Mouse (Mus musculus) intestine, embryonic 16.5 days (tissue): ENCODE results near the gene Rab7. TPM values are rescaled to one million over a fixed set of nuclear protein-coding genes. Genes with fewer than 3 reads are reported as not detected.
"Not testable (repeated sequence)": the region's sequence is repeated elsewhere in the genome, so short reads cannot be mapped to it uniquely, and the experiment has no call there.

Experiments
- ATAC-seq: fragments of 200-750 bp; cut with Nextera tagmentation; 2 replicates; pipeline ENCODE4 v1.8.0; 2017; ENCODE audit warnings: moderate TSS enrichment, moderate library complexity
- H3K27ac ChIP-seq: fragments of 300-500 bp; sonication (generic); 2 replicates; pipeline ENCODE4 v1.5.1; 2014; ENCODE audit warnings: mild to moderate bottlenecking, low read length
- H3K27me3 ChIP-seq: fragments of 300-500 bp; sonication (generic); replicated peaks from 2 replicates; pipeline ENCODE4 v1.6.1; 2014; ENCODE audit warnings: low read length, control low read depth, mixed read lengths; ENCODE audit not compliant: control insufficient read depth, insufficient read depth
- H3K36me3 ChIP-seq: fragments of 300-500 bp; sonication (generic); 2 replicates; pipeline ENCODE4 v1.6.1; 2014; ENCODE audit warnings: low read length, control low read depth; ENCODE audit not compliant: control insufficient read depth, insufficient read depth
- H3K4me1 ChIP-seq: fragments of 300-500 bp; sonication (generic); 2 replicates; pipeline ENCODE4 v1.6.1; 2014; ENCODE audit warnings: low read length, control low read depth, mixed read lengths; ENCODE audit not compliant: control insufficient read depth, insufficient read depth
- H3K4me2 ChIP-seq: fragments of 300-500 bp; sonication (generic); 2 replicates; pipeline ENCODE4 v1.6.1; 2014; ENCODE audit warnings: low read depth, low read length, control low read depth
- H3K4me3 ChIP-seq: fragments of 300-500 bp; sonication (generic); 2 replicates; pipeline ENCODE4 v1.5.1; 2014; ENCODE audit warnings: mild to moderate bottlenecking, low read length
- H3K9ac ChIP-seq: fragments of 300-500 bp; sonication (generic); 2 replicates; pipeline ENCODE4 v1.6.1; 2014; ENCODE audit warnings: low read depth, low read length
- H3K9me3 ChIP-seq: fragments of 300-500 bp; sonication (generic); 2 replicates; pipeline ENCODE4 v1.6.1; 2016; ENCODE audit warnings: low read length, control low read depth; ENCODE audit not compliant: control insufficient read depth
- WGBS: fragments of 180-500 bp; shearing (Covaris S2); extraction: QIAGEN DNeasy Blood & Tissue Kit; methylation state at CpG from one replicate; pipeline ENCODE4 v1.1.7; 2014; 5-methylcytosine and 5-hydroxymethylcytosine counted together
- polyA plus RNA-seq: library from polyadenylated mRNA; unstranded; fragments of >200 nt; fragmentation: Nextera tagmentation; extraction: Ambion mirVana; gene quantifications from 2 replicates; pipeline ENCODE4 v1.2.1, GENCODE M21; 2015

Rab7 gene
- polyA plus RNA-seq, 1 experiment from 2014 or later: 286 TPM

DNA sequence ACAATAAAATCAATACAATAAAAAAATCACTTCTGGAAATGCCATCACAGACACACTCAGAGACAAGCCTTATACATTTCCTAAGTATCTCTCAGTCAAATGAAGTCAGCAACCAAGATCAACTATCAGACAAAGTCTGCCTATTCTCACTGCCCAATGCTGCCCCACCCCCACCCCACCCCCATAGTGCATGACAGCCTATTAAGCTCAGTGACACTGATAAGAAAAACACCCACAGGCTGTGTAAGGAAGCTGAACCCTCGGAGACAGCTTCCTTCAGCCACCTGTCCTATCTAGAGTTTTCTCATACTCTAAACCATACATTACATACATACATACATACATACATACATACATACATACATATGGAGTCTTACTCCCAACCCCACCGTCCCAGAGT, 29.3 kb downstream of the Rab7 start:
- peaks cover 4% of the 10 kb centered on the region; the same call in 1 of the 2 replicates for H3K36me3 ChIP-seq
- peaks cover 2% of the 10 kb centered on the region; the same call in 1 of the 2 replicates for H3K4me1 ChIP-seq
- H3K27me3 ChIP-seq: no peaks in the 10 kb centered on the region
- no peak overlapping the region for H3K9ac ChIP-seq
- no peaks in the 10 kb centered on the region for H3K9me3 ChIP-seq
- WGBS: 56% methylated on average over 2 of the region's 2 CpGs
- no peak overlapping the region for H3K4me2 ChIP-seq
- H3K4me3 ChIP-seq: no peak overlapping the region
- ATAC-seq: 0 out of 2 replicates have a peak, but pooled peaks have one; percentile 38
- no peak overlapping the region for H3K27ac ChIP-seq

DNA sequence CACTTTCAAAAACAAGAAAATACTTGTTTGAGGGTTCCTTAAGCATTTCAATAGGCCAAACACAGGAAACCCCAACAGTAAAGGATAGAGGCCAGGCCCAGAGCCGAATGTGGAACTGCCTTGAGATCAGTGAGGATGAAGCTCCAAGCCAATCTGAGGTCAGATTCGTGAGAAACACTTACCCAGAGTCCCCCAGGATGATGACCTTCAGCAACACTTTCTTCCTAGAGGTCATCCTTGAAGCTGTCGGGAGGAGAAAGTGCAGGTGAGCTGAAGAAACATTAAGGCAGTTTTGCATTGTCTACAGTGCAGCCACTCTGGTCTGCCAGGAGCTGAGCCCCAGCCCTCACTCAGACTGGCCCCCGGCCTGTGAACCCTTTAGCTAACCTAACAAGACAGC, 31.6 kb downstream of the Rab7 start:
- ATAC-seq: no peak
- Histone ChIP-seq H3K9ac (no peak overlapping the region), H3K4me1 (no peaks in the 10 kb centered on the region), H3K4me3 (no peak overlapping the region), H3K27ac (no peak overlapping the region), H3K27me3 (no peaks in the 10 kb centered on the region), H3K4me2 (no peak overlapping the region), H3K9me3 (no peaks in the 10 kb centered on the region), H3K36me3 (peaks cover 7% of the 10 kb centered on the region; the same call in 1 of the 2 replicates)
- 80% methylated on average over 4 of the region's 4 CpGs for WGBS

- no peak overlapping the region for H3K9ac ChIP-seq
- ATAC-seq: no peak
- H3K4me1 ChIP-seq: no peaks in the 10 kb centered on the region
- H3K4me3 ChIP-seq: no peak overlapping the region
- H3K4me2 ChIP-seq: no peak overlapping the region
- H3K27ac ChIP-seq: 0 out of 2 replicates have a peak overlapping the region, but pooled peaks have one; percentile 2
- H3K9me3 ChIP-seq: no peaks in the 10 kb centered on the region
- WGBS: 73% methylated on average over 2 of the region's 2 CpGs
- peaks cover 11% of the 10 kb centered on the region; the same call in 1 of the 2 replicates for H3K36me3 ChIP-seq
- no peaks in the 10 kb centered on the region for H3K27me3 ChIP-seq
Observed at GRCm38 (mm10) chr6:88012601-88013000, 32.5 kb downstream of the Rab7 start.

GRCm38 (mm10) chr6:88011106-88011505, 34.0 kb downstream of the Rab7 start:
- H3K4me3 ChIP-seq, H3K27ac ChIP-seq, H3K4me2 ChIP-seq, ATAC-seq, H3K9me3 ChIP-seq, H3K27me3 ChIP-seq, H3K9ac ChIP-seq, H3K4me1 ChIP-seq: not testable (repeated sequence)
- 57% methylated on average over 1 of the region's 1 CpGs for WGBS
- H3K36me3 ChIP-seq: peaks cover 11% of the 10 kb centered on the region; the same call in 1 of the 2 replicates

GRCm38 (mm10) chr6:88009209-88009608, 35.9 kb downstream of the Rab7 start:
- H3K4me2 ChIP-seq: no peak overlapping the region
- H3K4me1 ChIP-seq: no peaks in the 10 kb centered on the region
- H3K27ac ChIP-seq: no peak overlapping the region
- no peak for ATAC-seq
- H3K9ac ChIP-seq: no peak overlapping the region
- H3K27me3 ChIP-seq: no peaks in the 10 kb centered on the region
- H3K36me3 ChIP-seq: peaks cover 15% of the 10 kb centered on the region
- H3K4me3 ChIP-seq: no peak overlapping the region
- H3K9me3 ChIP-seq: no peaks in the 10 kb centered on the region
- 90% methylated on average over 4 of the region's 4 CpGs for WGBS

DNA sequence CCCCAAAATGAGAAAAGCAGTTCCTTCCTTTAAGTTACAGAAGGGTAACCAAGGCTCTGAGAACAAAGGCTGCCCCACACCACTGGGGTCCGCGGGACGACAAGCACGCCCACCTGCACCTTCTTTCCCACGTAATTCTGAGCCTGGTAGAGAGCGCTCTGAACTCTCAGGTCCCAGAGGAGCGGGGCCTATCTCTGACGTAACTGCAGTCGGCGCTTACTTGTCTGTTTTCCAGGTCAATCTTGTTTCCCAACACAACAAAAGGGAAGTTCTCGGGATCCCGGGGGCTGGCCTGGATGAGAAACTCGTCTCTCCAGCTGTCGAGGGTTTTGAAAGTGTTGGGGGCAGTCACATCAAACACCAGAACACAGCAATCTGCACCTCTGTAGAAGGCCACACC, 40.3 kb downstream of the Rab7 start:
- peaks cover 31% of the 10 kb centered on the region for H3K36me3 ChIP-seq
- H3K4me1 ChIP-seq, H3K27me3 ChIP-seq, H3K27ac ChIP-seq, ATAC-seq, H3K9ac ChIP-seq, H3K9me3 ChIP-seq, H3K4me3 ChIP-seq, H3K4me2 ChIP-seq: not testable (repeated sequence)
- WGBS: 90% methylated on average over 12 of the region's 14 CpGs

DNA sequence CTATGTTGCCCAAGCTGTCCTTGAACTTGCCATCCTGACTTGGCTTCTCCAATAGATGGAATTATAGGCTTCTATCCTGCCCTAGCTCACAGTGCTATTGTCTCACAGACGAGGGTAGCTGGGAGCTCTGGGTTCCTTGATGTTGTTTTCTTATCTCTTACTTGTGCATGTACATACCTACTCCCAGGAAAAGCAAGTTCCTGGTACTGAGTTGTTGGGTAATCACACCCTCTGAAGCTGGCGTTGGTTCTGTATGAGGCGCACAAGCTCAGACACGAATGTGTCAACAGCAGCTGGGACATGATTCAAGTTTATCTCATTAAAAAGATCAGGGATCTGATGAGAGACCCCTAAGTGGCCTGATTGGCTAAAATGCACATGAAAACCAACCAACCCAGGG, 41.6 kb downstream of the Rab7 start:
- Histone ChIP-seq H3K36me3 (peaks cover 29% of the 10 kb centered on the region), H3K9me3 (no peaks in the 10 kb centered on the region), H3K4me2 (no peak overlapping the region), H3K27me3 (no peaks in the 10 kb centered on the region), H3K4me1 (no peaks in the 10 kb centered on the region), H3K9ac (no peak overlapping the region), H3K27ac (no peak overlapping the region), H3K4me3 (no peak overlapping the region)
- WGBS: 78% methylated on average over 4 of the region's 4 CpGs
- ATAC-seq: no peak

DNA sequence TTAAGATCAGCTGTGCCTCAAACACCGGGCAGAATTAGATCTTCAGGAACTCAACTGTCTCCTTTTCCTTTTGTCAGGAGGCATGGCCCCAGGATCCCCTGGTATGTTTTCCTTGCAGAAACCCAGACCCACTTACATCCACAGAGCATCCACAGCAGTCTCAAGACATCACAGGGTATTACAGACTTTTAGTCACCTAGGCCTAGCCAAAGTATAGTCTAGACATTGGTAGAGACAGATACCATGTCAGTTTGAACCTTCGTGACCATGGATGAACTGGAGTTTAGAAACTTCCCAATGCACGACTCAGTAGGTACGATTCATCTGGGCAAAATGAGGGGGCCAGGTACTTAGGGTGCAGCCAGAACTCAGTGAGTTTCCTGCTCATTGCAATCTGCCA, 46.7 kb downstream of the Rab7 start:
- Histone ChIP-seq H3K36me3 (peaks cover 18% of the 10 kb centered on the region), H3K27me3 (no peaks in the 10 kb centered on the region), H3K9me3 (no peaks in the 10 kb centered on the region), H3K9ac (no peak overlapping the region), H3K4me2 (no peak overlapping the region), H3K27ac (no peak overlapping the region), H3K4me3 (no peak overlapping the region), H3K4me1 (peaks cover 13% of the 10 kb centered on the region)
- ATAC-seq: no peak
- 81% methylated on average over 4 of the region's 4 CpGs for WGBS

- no peak overlapping the region for H3K27ac ChIP-seq
- H3K4me2 ChIP-seq: no peak overlapping the region
- H3K4me3 ChIP-seq: no peak overlapping the region
- H3K27me3 ChIP-seq: no peaks in the 10 kb centered on the region
- H3K36me3 ChIP-seq: peaks cover 14% of the 10 kb centered on the region
- H3K9ac ChIP-seq: no peak overlapping the region
- 0 out of 2 replicates have a peak, but pooled peaks have one; percentile 26 for ATAC-seq
- peaks cover 18% of the 10 kb centered on the region for H3K4me1 ChIP-seq
- H3K9me3 ChIP-seq: no peaks in the 10 kb centered on the region
- 57% methylated on average over 7 of the region's 7 CpGs for WGBS
Observed at GRCm38 (mm10) chr6:87997706-87998265, 47.3 kb downstream of the Rab7 start.

- no peak for ATAC-seq
- H3K9ac ChIP-seq: no peak overlapping the region
- H3K9me3 ChIP-seq: no peaks in the 10 kb centered on the region
- peaks cover 23% of the 10 kb centered on the region for H3K4me1 ChIP-seq
- H3K36me3 ChIP-seq: peaks cover 11% of the 10 kb centered on the region
- no peak overlapping the region for H3K4me3 ChIP-seq
- no peak overlapping the region for H3K27ac ChIP-seq
- 73% methylated on average over 9 of the region's 9 CpGs for WGBS
- no peak overlapping the region for H3K4me2 ChIP-seq
- H3K27me3 ChIP-seq: no peaks in the 10 kb centered on the region
Observed at GRCm38 (mm10) chr6:87996606-87997005, 48.5 kb downstream of the Rab7 start.
